Mouse (Mus musculus) macrophage (primary cell): ENCODE results near the gene Prodh2. TPM values are rescaled to one million over a fixed set of nuclear protein-coding genes. Genes with fewer than 3 reads are reported as not detected.
A peak's percentile ranks its signal among the peaks of the same experiment; 100 is the strongest.

Experiments
- H3K27ac ChIP-seq: fragments of 350-480 bp; formaldehyde crosslinking; 2 replicates; pipeline ENCODE4 v1.9.0; 2021
- H3K36me3 ChIP-seq: fragments of 350-480 bp; formaldehyde crosslinking; 2 replicates; pipeline ENCODE4 v1.9.0; 2021; ENCODE audit errors: inconsistent target
- H3K4me3 ChIP-seq: fragments of 350-480 bp; formaldehyde crosslinking; 2 replicates; pipeline ENCODE4 v1.9.0; 2021; ENCODE audit errors: inconsistent target
- H3K79me2 ChIP-seq: fragments of 350-480 bp; formaldehyde crosslinking; 2 replicates; pipeline ENCODE4 v1.9.0; 2021; ENCODE audit errors: inconsistent target
- WGBS: methylation state at CpG from one replicate; pipeline ENCODE4 v1.1.7; 2026; ENCODE audit warnings: inconsistent platforms; ENCODE audit not compliant: missing documents; 5-methylcytosine and 5-hydroxymethylcytosine counted together
- polyA plus RNA-seq: library from polyadenylated mRNA; stranded (reverse); fragments of 250-400 nt; gene quantifications from 3 replicates; pipeline ENCODE4 v1.2.4, GENCODE M21; 2018; ENCODE audit warnings: inconsistent platforms

The Prodh2 gene
- polyA plus RNA-seq, 1 experiment from 2014 or later: not detected

- H3K36me3 ChIP-seq: no peaks in the 10 kb centered on the region
- whole genome bisulfite sequencing: 63% methylated on average over 7 of the region's 8 CpGs
These were observed 24.9 kb downstream of the Prodh2 start for GRCm38 (mm10) chr7:30518325-30518724.

GRCm38 (mm10) chr7:30520396-30520795, 27.0 kb downstream of the Prodh2 start:
- WGBS: 65% methylated on average over 4 of the region's 4 CpGs
- Histone ChIP-seq H3K36me3 (no peaks in the 10 kb centered on the region), H3K27ac (no peak overlapping the region), H3K79me2 (no peaks in the 10 kb centered on the region), H3K4me3 (no peak overlapping the region)

More at GRCm38 (mm10) chr7:30518325-30518724, 24.9 kb downstream of the Prodh2 start:
- no peak overlapping the region for H3K27ac ChIP-seq
- H3K79me2 ChIP-seq: no peaks in the 10 kb centered on the region
- H3K4me3 ChIP-seq: no peak overlapping the region

GRCm38 (mm10) chr7:30520856-30521255, 27.4 kb downstream of the Prodh2 start:
- Histone ChIP-seq H3K27ac (no peak overlapping the region), H3K79me2 (no peaks in the 10 kb centered on the region), H3K36me3 (no peaks in the 10 kb centered on the region), H3K4me3 (no peak overlapping the region)
- WGBS: 89% methylated on average over 5 of the region's 5 CpGs

- Histone ChIP-seq H3K4me3 (no peak overlapping the region), H3K27ac (no peak overlapping the region), H3K79me2 (no peaks in the 10 kb centered on the region), H3K36me3 (no peaks in the 10 kb centered on the region)
- 96% methylated on average over 10 of the region's 10 CpGs for WGBS
These were observed 29.4 kb downstream of the Prodh2 start for GRCm38 (mm10) chr7:30522871-30523270.

DNA sequence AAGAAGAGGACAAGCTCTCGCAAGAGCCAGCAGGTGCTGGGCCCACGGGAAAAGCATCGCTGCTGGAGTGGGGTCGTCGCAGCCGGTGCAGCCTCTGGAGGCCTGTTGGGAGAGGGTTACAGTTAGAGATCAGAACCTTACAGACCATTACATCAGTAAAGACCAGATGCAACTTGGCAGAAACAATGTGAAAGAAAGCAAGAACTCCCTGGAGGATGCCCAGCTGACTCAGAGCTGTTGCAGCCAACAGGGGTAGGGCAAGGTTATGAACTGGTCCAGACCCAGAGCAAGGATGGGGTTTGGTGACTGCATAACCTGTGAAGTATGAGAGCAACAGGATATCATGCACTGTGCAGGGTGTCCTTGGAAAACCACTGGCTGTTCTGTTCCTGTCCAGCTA, 31.1 kb downstream of the Prodh2 start:
- Histone ChIP-seq H3K27ac (no peak overlapping the region), H3K4me3 (no peak overlapping the region), H3K79me2 (no peaks in the 10 kb centered on the region), H3K36me3 (no peaks in the 10 kb centered on the region)
- WGBS: 92% methylated on average over 6 of the region's 6 CpGs

DNA sequence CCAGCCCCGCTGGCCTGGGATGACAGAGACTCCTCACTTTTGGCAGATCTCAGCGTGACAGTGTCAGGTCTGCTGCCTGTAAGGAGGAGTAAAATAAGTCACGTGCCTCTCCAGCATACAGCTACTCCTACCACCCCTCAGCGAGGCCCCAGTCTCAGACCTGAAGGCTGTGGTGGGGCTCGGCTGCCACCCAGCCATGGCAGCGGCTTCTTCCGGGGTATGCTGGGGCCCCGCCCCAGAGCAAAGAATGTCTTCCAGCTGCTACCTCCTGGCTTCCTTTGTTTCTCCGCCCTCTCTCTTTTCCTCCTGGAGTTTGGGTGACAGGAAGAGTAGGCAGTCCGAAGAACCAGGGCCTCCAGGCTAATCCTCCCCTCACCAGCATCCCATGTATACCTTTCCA, 32.5 kb downstream of the Prodh2 start:
- WGBS: 94% methylated on average over 10 of the region's 10 CpGs
- H3K27ac ChIP-seq: no peak overlapping the region
- no peaks in the 10 kb centered on the region for H3K36me3 ChIP-seq
- no peaks in the 10 kb centered on the region for H3K79me2 ChIP-seq
- H3K4me3 ChIP-seq: no peak overlapping the region

GRCm38 (mm10) chr7:30526399-30526798, 33.0 kb downstream of the Prodh2 start:
- Histone ChIP-seq H3K4me3 (no peak overlapping the region), H3K79me2 (no peaks in the 10 kb centered on the region), H3K27ac (no peak overlapping the region), H3K36me3 (no peaks in the 10 kb centered on the region)
- 91% methylated on average over 17 of the region's 17 CpGs for WGBS

GRCm38 (mm10) chr7:30526981-30527380, 33.6 kb downstream of the Prodh2 start:
- 94% methylated on average over 14 of the region's 14 CpGs for WGBS
- no peaks in the 10 kb centered on the region for H3K36me3 ChIP-seq
- H3K4me3 ChIP-seq: no peak overlapping the region
- H3K79me2 ChIP-seq: no peaks in the 10 kb centered on the region
- H3K27ac ChIP-seq: no peak overlapping the region

DNA sequence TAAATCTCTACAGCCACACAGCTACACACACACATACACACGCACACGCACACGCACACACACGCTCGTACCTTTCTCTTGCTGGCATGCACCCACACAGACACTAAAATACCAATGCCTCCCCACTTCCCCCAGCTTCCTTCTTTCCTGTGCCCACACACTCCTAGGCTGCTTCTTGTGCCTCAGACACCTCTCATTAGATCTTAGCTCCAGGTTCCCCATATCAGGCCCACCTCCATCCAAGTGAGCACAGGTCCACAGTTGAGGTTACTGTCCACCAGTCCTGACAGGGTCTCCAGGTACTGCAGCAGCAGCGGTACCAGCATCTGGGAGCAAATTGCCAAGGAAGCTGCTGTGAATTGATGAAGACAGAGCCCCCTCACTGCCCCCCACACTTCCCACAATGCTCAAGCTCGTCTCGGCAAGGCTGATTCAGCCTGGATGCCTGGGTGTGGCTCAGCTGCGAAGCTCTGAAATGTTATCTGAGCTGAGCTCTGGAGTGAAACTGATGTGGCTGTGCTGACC, 37.9 kb downstream of the Prodh2 start:
- Histone ChIP-seq H3K4me3 (no peak overlapping the region), H3K79me2 (no peaks in the 10 kb centered on the region), H3K36me3 (no peaks in the 10 kb centered on the region), H3K27ac (no peak overlapping the region)
- 96% methylated on average over 9 of the region's 9 CpGs for WGBS

- Histone ChIP-seq H3K79me2 (no peaks in the 10 kb centered on the region), H3K27ac (no peak overlapping the region), H3K4me3 (no peak overlapping the region), H3K36me3 (no peaks in the 10 kb centered on the region)
- 90% methylated on average over 8 of the region's 8 CpGs for WGBS
These were observed 39.5 kb downstream of the Prodh2 start for GRCm38 (mm10) chr7:30532931-30533330.

DNA sequence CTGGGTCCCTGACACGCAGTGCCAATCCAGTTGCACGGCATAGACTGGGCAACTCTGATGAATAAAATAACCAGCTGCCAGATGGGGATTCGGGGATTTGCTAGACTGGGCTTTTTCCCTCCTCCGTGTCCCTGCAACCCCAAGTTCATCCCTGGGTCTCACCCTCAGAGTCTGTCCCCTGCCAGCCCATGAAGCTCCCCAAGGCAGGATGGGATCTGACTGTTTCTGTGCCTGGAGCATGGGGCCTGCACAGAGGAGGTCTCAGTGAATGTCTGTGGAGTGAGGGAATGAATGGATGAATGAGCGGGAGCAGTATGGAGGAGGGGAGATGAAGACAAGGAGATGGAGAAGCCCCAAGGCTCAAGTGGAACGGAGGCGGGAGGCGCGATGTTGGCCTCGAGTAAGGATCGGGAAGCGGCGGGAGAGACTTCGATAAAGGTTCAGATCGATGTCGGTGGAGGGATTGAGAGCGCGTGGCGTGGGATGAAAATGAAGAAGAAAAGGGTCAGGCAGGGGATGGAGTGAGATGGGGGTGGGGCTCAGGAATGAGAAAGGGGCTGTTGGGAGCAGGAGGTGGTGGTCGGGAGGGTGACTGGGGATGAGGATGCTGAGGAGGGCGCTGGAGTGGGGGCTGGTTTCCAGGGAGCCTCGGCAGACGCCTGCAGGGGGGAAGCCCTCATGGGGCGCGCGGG, 40.7 kb downstream of the Prodh2 start:
- no peaks in the 10 kb centered on the region for H3K36me3 ChIP-seq
- H3K27ac ChIP-seq: no peak overlapping the region
- 41% methylated on average over 25 of the region's 26 CpGs for WGBS
- H3K79me2 ChIP-seq: no peaks in the 10 kb centered on the region
- peak overlapping the region; percentile 14; the same call in 1 of the 2 replicates for H3K4me3 ChIP-seq

DNA sequence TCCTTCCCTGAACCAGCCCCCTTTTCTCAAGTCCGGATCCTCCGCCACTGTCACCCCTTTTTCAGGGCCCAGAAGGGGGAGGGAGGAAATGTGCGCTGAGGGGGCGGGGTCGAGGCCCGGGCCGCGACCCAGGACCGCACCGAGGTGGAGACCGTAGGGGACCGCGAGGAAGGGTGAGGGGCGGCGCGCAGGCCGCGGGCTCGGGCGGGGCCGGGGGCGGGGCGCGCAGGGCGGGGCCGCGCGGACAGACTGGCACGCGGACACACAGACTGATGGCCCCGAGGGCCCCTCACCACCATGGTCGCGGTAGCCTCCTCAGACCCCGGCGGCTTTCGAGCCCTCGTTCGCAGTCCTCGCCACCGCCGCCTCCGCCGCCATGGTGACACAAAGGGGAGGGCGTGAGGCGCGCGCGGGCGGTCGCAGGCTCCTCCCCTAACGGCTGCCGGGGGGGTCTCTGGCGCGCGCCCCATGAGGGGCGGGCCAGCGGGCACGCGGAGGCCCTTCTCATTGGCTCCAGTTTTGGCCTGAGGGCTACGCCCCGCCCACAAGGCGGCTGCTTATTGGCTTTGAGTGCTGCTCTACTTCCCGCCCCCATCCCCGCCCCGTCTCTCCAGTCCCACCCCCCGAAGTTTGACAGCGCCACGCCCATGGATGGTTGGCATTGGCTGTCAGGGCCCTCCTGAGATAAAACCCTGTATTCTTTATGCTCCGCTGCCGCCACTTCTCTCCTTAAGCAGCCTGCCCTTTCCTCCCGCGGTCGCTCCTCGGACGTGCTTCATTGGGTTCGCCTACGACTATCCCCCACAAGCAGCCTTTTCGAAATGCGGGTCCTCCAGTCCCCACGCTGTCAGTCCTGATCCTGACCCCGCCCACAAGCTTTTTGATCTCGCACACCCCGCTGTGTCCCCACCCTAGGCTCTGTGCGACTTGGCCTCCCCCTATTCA, 41.5 kb downstream of the Prodh2 start, which contains the start of gene Arhgap33:
TSS of gene Arhgap33 (minus strand) at position 428 of the 945 bp plus-strand sequence.
- Histone ChIP-seq H3K36me3 (no peaks in the 10 kb centered on the region), H3K27ac (peak within 1 kb of the TSS; percentile 17; the same call in 1 of the 2 replicates), H3K79me2 (no peaks in the 10 kb centered on the region), H3K4me3 (peak within 1 kb of the TSS; percentile 48)
- WGBS: under 1% methylated on average over 58 of the region's 84 CpGs

GRCm38 (mm10) chr7:30540572-30540971, 47.1 kb downstream of the Prodh2 start:
- no peaks in the 10 kb centered on the region for H3K79me2 ChIP-seq
- no peaks in the 10 kb centered on the region for H3K36me3 ChIP-seq
- H3K27ac ChIP-seq: no peak overlapping the region
- WGBS: 95% methylated on average over 7 of the region's 7 CpGs
- H3K4me3 ChIP-seq: no peak overlapping the region

- no peak overlapping the region for H3K27ac ChIP-seq
- H3K79me2 ChIP-seq: no peaks in the 10 kb centered on the region
- WGBS: 96% methylated on average over 2 of the region's 2 CpGs
- H3K4me3 ChIP-seq: no peak overlapping the region
- H3K36me3 ChIP-seq: no peaks in the 10 kb centered on the region; the same call in 1 of the 2 replicates
These were observed 50.9 kb downstream of the Prodh2 start for GRCm38 (mm10) chr7:30544327-30544726.

DNA sequence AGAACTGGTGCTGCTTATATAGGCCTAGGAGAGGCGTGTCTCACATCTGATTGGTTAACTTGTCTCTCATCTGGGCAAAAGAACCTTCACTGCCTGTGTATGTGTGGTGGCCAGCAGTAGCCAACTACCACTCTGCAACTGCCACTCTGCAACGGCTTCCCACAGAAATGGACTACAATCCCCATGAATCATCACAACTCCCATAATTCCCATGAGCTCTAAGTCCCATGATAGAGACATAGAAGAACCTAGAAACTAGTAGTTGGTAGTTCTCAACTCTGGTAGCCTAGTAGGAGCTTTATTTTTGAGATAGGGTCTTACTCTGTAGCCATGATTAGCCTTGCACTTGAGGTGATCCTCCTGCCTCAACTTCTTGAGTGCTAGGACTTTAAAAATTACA, 56.5 kb downstream of the Prodh2 start:
- Histone ChIP-seq H3K79me2 (no peaks in the 10 kb centered on the region), H3K27ac (no peak overlapping the region), H3K36me3 (peaks cover 4% of the 10 kb centered on the region; the same call in 1 of the 2 replicates), H3K4me3 (no peak overlapping the region)
- WGBS: 92% methylated on average over 1 of the region's 2 CpGs
